12 mouse cellular contexts compared by ENCODE assay signal in the genomic region with DNA sequence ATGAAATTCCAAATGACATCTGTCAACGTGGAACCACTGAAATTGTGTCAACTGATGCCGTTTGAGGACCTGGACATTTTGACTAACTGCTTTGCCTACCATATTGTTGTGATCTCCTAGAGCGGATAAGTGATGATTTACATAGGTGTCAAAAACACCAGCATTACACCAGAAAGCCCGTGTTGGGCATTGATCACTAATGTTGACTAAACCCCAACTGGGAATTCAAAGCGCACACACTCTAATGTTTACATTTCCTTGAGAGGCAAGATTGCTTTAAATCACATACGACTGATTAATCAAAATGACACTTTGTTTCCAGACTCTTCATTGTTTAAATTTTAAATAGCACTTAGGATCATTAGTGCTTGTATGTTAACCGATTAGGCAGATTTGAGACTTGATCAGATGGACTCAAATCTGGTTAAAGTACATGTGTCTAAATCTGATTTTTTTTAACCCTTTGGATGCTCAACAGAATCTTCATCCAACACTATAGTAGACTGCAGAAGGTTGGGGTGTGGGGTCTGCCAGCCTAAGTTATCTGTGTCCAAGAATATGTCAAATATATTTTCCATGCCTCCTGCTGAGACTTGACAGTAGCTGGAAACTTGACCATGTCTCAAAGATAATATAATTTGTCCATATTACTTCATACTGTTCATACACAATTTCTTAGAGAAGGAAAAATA.
"Had no signal": no experiment of that assay in that cellular context is flagged by ENCODE, and none has a peak within 500 bp of the region (broad histone marks: within the 10 kb centered on the region; RNA-seq: fewer than 3 reads in every experiment).

No protein-coding gene starts in this region.

- H3K9me3 ChIP-seq: limb, embryonic 15.5 days; liver, embryonic 12.5 days; lung, embryonic 15.5 days; midbrain, embryonic 15.5 days; neural tube, embryonic 12.5 days; stomach, embryonic 15.5 days had no signal

- H3K27me3 ChIP-seq: limb, embryonic 15.5 days; liver, embryonic 12.5 days; lung, embryonic 15.5 days; midbrain, embryonic 15.5 days; neural tube, embryonic 12.5 days; stomach, embryonic 15.5 days had no signal

- H3K27ac ChIP-seq: left cerebral cortex, adult 2 months; limb, embryonic 15.5 days; liver, embryonic 12.5 days; lung, embryonic 15.5 days; midbrain, embryonic 15.5 days; neural tube, embryonic 12.5 days; stomach, embryonic 15.5 days had no signal

- ATAC-seq: liver, embryonic 12.5 days; midbrain, embryonic 15.5 days had no signal

- H3K9ac ChIP-seq: limb, embryonic 15.5 days; liver, embryonic 12.5 days; lung, embryonic 15.5 days; midbrain, embryonic 15.5 days; neural tube, embryonic 12.5 days; stomach, embryonic 15.5 days had no signal

- H3K4me2 ChIP-seq: limb, embryonic 15.5 days; liver, embryonic 12.5 days; lung, embryonic 15.5 days; midbrain, embryonic 15.5 days; neural tube, embryonic 12.5 days; stomach, embryonic 15.5 days had no signal

- H3K36me3 ChIP-seq: limb, embryonic 15.5 days; liver, embryonic 12.5 days; lung, embryonic 15.5 days; midbrain, embryonic 15.5 days; neural tube, embryonic 12.5 days; stomach, embryonic 15.5 days had no signal

- H3K4me1 ChIP-seq: limb, embryonic 15.5 days; liver, embryonic 12.5 days; lung, embryonic 15.5 days; midbrain, embryonic 15.5 days; neural tube, embryonic 12.5 days; stomach, embryonic 15.5 days had no signal

- DNase-seq: kidney, adult 8-10 months; kidney, postnatal 25 days; right cerebral cortex, postnatal 14 days; thymus, adult 2 months; thymus, postnatal 25 days had no signal

- H3K4me3 ChIP-seq: left cerebral cortex, adult 2 months; limb, embryonic 15.5 days; liver, embryonic 12.5 days; lung, embryonic 15.5 days; midbrain, embryonic 15.5 days; neural tube, embryonic 12.5 days; stomach, embryonic 15.5 days had no signal
